Mouse (Mus musculus): ENCODE results near the gene Sacm1l. TPM values are rescaled to one million over a fixed set of nuclear protein-coding genes. Genes with fewer than 3 reads are reported as not detected.

Sacm1l gene
- polyA plus RNA-seq (2015; fragmentation: Nextera tagmentation; extraction: Ambion mirVana) = 52.3 and 56.5 TPM in 2 replicates

DNA sequence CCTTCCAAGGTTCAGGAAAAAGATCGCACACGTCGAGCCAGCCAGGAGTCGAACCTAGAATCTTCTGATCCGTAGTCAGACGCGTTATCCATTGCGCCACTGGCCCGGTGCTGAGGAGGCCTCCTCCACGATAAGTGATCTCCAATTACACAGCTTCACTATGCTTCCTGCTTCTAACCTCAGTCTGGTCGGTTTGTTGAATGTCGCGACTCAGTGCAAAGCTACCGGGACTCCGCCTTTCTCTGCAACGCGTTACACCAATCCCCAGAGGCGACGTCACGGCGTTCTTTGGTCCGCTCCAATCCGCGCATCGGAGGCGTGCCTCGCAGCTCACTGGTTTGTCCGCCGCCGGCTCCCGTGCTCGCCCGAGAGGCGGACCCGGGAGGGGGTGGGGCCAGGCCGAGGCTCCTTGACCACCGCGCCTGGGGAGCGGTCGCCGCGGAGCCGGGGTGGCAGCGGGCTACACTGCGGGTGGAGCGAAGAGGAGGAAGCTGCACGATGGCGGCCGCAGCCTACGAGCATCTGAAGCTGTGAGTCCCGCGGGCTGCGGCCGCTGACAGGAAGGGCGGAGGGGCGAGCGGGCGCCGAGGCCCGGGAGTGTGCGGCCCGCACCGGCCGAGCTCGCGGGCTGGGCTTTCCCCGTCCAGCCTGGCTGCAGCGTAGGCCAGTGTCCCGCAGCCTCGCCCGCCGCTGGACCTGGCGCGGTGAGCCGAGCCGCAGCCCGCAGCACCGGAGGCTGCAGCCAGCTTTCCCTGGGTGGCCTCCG is at the start of gene Sacm1l:
TSS of gene Sacm1l (plus strand) at position 368 of the 766 bp plus-strand sequence.
- Histone ChIP-seq H3K9ac (peak within 1 kb of the TSS; percentile 92), H3K4me1 (peaks cover 12% of the 10 kb centered on the region; the same call in 1 of the 2 replicates), H3K4me3 (replicated peaks) (peak within 1 kb of the TSS; percentile 98), H3K4me2 (peak within 1 kb of the TSS; percentile 62), H3K27ac (peak within 1 kb of the TSS; percentile 95), H3K27me3 (replicated peaks) (no peaks in the 10 kb centered on the region), H3K36me3 (no peaks in the 10 kb centered on the region), H3K9me3 (no peaks in the 10 kb centered on the region)
- under 1% methylated on average over 77 of the region's 79 CpGs for WGBS
- ATAC-seq (ENCODE audit: insufficient read depth, low FRiP score, low read depth) = peak; percentile 99

DNA sequence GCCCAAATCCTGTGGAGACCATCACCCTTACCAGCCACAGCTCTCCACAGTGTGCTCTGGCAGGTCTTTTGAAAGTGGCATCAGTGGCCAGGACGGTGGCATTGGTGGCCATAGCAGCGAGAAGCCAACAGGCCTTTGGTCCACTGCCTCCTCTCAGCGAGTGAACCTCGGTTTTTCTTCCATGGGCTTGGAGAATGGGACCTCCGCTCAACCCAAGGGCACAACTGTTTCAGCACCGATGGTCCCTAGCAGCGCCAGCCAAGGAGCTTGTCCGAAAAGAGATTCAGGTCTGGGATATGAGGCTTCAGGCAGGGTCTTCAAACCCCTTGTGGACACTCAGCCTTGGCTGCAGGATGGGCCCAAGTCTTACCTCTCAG is 49.7 kb upstream of the Sacm1l start:
- Histone ChIP-seq H3K4me1 (peaks cover 38% of the 10 kb centered on the region), H3K4me2 (peak overlapping the region; percentile 96), H3K4me3 (replicated peaks) (peak overlapping the region; percentile 68), H3K9me3 (no peaks in the 10 kb centered on the region), H3K36me3 (no peaks in the 10 kb centered on the region; the same call in 1 of the 2 replicates), H3K27me3 (replicated peaks) (no peaks in the 10 kb centered on the region), H3K9ac (peak overlapping the region; percentile 81), H3K27ac (no peak overlapping the region)
- no peak for ATAC-seq (ENCODE audit: insufficient read depth, low FRiP score, low read depth)
- WGBS = 82% methylated on average over 8 of the region's 8 CpGs

DNA sequence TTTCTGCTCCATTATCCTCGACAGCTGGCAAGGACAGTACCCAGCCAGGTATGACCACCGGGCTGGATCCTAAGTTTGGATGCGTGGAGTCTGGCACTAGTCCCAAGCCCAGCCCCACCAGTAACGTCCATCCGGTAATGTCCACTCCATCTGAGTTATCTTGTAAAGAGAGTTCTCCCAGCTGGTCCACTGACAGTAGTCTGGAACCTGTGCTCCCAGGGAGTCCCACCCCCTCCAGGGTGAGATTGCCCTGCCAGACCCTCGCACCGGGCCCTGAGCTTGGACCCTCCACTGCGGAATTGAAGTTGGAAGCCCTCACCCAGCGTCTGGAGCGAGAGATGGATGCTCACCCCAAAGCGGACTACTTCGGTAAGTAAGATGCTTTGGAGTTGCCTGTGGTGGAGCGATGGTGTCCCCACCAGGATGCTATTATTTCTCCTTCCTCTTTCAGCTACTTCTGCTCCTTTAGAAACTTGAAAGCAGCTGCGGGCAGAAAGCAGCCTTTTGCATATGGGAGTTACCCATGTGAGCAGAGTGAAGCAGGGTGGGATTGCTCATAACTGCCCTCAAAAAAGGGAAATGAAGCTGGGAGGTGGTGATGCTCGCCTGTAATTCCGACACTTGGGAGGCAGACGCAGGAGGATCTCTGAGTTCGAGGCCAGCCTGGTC is 49.2 kb upstream of the Sacm1l start:
- Histone ChIP-seq H3K4me2 (peak overlapping the region; percentile 96), H3K9ac (peak overlapping the region; percentile 24; the same call in 1 of the 2 replicates), H3K4me1 (peaks cover 38% of the 10 kb centered on the region), H3K9me3 (no peaks in the 10 kb centered on the region), H3K36me3 (no peaks in the 10 kb centered on the region; the same call in 1 of the 2 replicates), H3K4me3 (replicated peaks) (peak overlapping the region; percentile 68), H3K27me3 (replicated peaks) (no peaks in the 10 kb centered on the region), H3K27ac (no peak overlapping the region)
- ATAC-seq (ENCODE audit: insufficient read depth, low FRiP score, low read depth) = no peak
- 63% methylated on average over 18 of the region's 18 CpGs for WGBS

DNA sequence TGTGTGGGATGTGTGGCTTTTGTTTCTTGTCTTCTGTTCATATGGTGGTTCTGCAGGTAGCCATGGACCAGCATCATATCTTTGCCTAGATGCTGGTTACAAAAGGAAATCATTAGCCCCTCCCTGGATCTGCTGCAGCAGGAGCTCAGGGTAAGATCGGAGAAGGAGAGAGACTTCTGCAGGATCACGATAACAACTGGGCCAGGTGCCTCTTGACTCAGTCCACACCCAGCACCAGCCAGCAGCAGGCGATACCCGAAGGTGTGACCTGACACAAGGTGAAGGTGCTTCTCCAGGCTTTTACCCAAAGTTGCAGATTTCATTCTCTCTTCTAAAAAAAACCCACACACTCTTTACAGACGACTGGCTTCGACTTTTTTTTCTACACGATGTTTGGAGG is 48.4 kb upstream of the Sacm1l start:
- Histone ChIP-seq H3K27ac (no peak overlapping the region), H3K4me1 (peaks cover 44% of the 10 kb centered on the region), H3K4me3 (replicated peaks) (peak overlapping the region; percentile 68), H3K9me3 (no peaks in the 10 kb centered on the region), H3K9ac (no peak overlapping the region), H3K36me3 (no peaks in the 10 kb centered on the region; the same call in 1 of the 2 replicates), H3K4me2 (peak overlapping the region; percentile 96), H3K27me3 (replicated peaks) (no peaks in the 10 kb centered on the region)
- WGBS = 36% methylated on average over 7 of the region's 7 CpGs
- ATAC-seq (ENCODE audit: insufficient read depth, low FRiP score, low read depth) = peak; percentile 50; the same call in 1 of the 2 replicates

DNA sequence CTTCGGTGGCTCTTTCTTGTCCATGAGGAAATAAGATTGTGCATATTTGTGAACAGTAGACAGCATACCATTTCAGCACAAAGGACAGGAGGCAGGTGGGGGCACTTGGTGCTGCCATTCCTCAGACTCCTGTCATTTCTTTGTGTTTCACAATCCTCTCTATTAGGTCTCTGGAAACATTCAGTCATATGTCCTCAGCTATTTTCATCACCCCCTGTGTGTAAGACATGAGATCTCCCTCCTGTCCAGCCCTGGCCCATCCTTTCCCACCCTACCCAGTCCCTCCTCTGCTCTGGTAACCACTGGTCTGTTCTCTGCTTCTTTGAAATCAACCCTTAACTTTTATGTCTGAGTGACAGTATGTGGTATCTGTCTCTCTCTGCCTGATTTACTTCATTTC is 46.0 kb upstream of the Sacm1l start:
- no peaks in the 10 kb centered on the region for H3K9me3 ChIP-seq
- H3K4me1 ChIP-seq = peaks cover 54% of the 10 kb centered on the region
- ATAC-seq (ENCODE audit: insufficient read depth, low FRiP score, low read depth) = no peak
- H3K9ac ChIP-seq = no peak overlapping the region
- H3K36me3 ChIP-seq = no peaks in the 10 kb centered on the region; the same call in 1 of the 2 replicates
- H3K27ac ChIP-seq = no peak overlapping the region
- 87% methylated on average over 1 of the region's 1 CpGs for WGBS
- H3K4me2 ChIP-seq = no peak overlapping the region
- H3K27me3 ChIP-seq (replicated peaks) = no peaks in the 10 kb centered on the region
- H3K4me3 ChIP-seq (replicated peaks) = no peak overlapping the region

DNA sequence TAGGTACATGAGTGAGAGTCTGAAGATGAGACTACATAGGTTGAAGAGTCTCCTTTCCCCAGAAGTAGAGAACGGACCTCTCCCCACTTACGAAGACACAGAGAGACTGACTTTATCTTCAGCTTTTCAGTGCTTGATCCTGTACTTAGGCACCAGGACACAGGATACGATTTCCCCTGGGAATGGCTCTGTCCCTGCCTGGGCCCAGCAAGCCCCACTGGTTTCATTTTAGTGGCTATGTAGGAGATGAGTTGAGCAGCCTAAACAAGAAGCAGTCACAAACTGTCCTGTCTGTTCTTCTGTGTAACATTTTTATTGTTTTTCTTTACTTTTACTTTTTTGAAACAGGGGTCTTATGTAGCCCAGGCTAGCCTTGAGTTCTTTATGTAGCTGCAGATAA is 44.7 kb upstream of the Sacm1l start:
- Histone ChIP-seq H3K4me2 (no peak overlapping the region), H3K4me1 (peaks cover 53% of the 10 kb centered on the region), H3K4me3 (replicated peaks) (no peak overlapping the region), H3K9ac (no peak overlapping the region), H3K9me3 (no peaks in the 10 kb centered on the region), H3K36me3 (no peaks in the 10 kb centered on the region; the same call in 1 of the 2 replicates), H3K27me3 (replicated peaks) (no peaks in the 10 kb centered on the region), H3K27ac (no peak overlapping the region)
- 92% methylated on average over 3 of the region's 3 CpGs for WGBS
- no peak for ATAC-seq (ENCODE audit: insufficient read depth, low FRiP score, low read depth)

DNA sequence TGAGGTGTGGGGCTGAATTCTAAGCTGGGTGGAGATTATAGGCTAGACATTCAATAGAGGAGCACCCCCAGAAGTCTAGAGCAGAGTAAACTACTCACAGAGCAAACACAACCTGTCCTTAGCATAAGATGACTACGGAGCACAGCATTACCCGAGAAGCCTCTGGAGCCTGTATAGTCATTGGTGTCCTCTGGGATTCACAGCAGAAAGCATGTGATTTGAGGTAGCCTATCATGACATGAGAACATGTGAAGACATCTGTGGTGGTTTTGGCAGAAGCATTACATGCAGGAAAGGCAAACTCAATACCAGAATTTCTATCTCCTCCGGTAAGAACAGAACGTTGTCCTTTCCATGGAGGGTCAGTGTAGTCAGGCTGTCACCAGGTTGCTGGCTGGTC is 44.0 kb upstream of the Sacm1l start:
- WGBS = 92% methylated on average over 4 of the region's 4 CpGs
- H3K27me3 ChIP-seq (replicated peaks) = no peaks in the 10 kb centered on the region
- peaks cover 52% of the 10 kb centered on the region for H3K4me1 ChIP-seq
- H3K4me2 ChIP-seq = no peak overlapping the region
- H3K9me3 ChIP-seq = no peaks in the 10 kb centered on the region
- no peaks in the 10 kb centered on the region; the same call in 1 of the 2 replicates for H3K36me3 ChIP-seq
- H3K9ac ChIP-seq = no peak overlapping the region
- no peak for ATAC-seq (ENCODE audit: insufficient read depth, low FRiP score, low read depth)
- no peak overlapping the region for H3K4me3 ChIP-seq (replicated peaks)
- H3K27ac ChIP-seq = no peak overlapping the region

DNA sequence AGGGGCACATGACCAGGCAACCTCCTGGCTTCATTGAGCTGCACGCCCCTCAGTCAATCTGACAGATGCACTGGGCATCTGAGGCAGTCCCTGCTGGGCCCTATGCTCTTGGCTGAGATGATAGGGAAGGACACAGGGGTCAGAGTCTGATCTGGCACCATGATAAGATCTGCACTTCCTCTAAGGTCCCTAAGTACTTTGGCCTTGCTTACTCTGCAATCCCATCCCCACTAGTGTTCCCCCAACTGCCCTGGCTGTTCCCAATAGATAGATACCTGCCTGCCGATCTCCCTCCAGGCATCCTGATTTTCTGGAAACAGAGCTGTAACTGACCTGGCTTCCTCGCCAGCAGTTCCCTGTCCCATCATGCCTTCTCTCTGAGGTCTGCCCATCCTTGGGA is 42.9 kb upstream of the Sacm1l start:
- H3K9ac ChIP-seq = no peak overlapping the region
- no peaks in the 10 kb centered on the region for H3K9me3 ChIP-seq
- WGBS = 68% methylated on average over 3 of the region's 3 CpGs
- no peaks in the 10 kb centered on the region; the same call in 1 of the 2 replicates for H3K36me3 ChIP-seq
- no peak for ATAC-seq (ENCODE audit: insufficient read depth, low FRiP score, low read depth)
- no peak overlapping the region for H3K27ac ChIP-seq
- H3K4me1 ChIP-seq = peaks cover 53% of the 10 kb centered on the region
- no peaks in the 10 kb centered on the region for H3K27me3 ChIP-seq (replicated peaks)
- H3K4me2 ChIP-seq = no peak overlapping the region
- no peak overlapping the region for H3K4me3 ChIP-seq (replicated peaks)

DNA sequence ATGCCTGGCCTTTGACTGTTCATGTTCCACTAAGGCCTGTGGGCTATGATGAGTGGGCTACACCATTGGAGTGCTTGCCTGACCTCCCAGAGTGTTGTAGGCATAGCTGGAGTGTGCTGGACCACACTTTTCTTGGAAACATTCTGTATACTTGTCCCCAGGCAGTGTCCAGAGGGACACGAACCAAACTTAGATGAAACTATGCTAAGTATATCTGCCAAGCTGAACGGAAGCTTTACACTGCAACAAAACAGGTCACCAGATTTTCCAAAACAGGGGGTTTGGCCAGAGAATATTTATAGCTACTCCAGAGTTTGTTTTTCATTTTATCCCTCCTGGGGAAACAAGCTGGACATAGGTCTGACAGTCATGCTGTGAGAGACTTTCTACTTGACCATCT is 40.5 kb upstream of the Sacm1l start:
- WGBS = 62% methylated on average over 2 of the region's 2 CpGs
- peaks cover 53% of the 10 kb centered on the region for H3K4me1 ChIP-seq
- no peak overlapping the region for H3K4me3 ChIP-seq (replicated peaks)
- H3K9ac ChIP-seq = no peak overlapping the region
- no peaks in the 10 kb centered on the region; the same call in 1 of the 2 replicates for H3K36me3 ChIP-seq
- H3K9me3 ChIP-seq = no peaks in the 10 kb centered on the region
- no peak for ATAC-seq (ENCODE audit: insufficient read depth, low FRiP score, low read depth)
- H3K4me2 ChIP-seq = no peak overlapping the region
- no peak overlapping the region for H3K27ac ChIP-seq
- H3K27me3 ChIP-seq (replicated peaks) = no peaks in the 10 kb centered on the region

DNA sequence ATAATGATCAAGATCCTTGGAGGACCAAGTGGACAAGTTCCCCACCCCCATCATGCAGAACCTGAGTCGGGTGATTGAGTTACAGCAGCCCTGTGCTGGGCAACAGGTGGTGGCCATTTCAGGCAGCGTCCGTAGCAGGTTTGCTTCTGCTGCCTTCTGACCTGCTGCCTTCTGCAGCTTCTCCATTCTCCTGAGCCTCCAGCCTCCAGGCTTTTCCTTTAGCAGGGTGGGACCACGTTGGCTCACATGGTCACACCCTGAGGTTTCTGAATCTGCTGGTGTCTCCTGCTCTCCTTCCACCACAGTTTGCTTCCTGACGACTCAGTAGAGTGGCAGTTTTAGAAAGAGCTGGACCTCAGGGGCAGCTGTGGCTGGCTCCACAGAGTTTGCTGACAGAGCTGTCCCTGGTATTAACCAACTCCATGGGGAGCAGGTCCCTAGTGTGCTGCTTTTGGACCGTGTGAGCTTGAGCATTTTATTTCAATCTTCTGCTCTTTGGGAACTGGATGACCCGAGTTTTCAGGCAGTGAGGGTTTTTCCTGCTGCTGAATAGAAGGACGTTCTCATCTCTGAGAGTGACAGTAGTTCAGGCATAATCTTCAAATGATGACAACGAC is 39.7 kb upstream of the Sacm1l start:
- ATAC-seq (ENCODE audit: insufficient read depth, low FRiP score, low read depth) = no peak
- Histone ChIP-seq H3K4me1 (peaks cover 50% of the 10 kb centered on the region), H3K27ac (no peak overlapping the region)

DNA sequence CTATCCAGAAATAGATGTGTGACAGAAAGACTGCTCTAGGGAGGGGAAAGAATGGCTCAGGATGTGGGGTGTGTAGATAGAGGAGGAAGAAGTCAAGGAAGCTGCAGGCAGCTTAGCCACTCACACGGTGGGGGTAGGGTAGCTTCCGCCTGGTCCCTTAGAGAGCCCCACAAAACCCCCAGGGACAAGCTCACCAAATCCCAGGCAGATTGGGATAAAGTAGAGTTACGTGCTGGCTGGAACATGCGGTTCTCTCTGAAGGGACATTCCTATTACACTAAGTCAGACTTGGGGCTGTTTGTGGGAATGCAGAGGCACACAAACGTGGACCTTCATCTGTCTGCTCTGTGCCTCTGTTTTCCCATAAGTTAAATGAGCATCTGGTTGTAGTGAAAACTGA is 38.6 kb upstream of the Sacm1l start:
- Histone ChIP-seq H3K9me3 (no peaks in the 10 kb centered on the region), H3K9ac (no peak overlapping the region), H3K4me3 (replicated peaks) (no peak overlapping the region), H3K27ac (peak overlapping the region; percentile 48; the same call in 1 of the 2 replicates), H3K27me3 (replicated peaks) (no peaks in the 10 kb centered on the region), H3K36me3 (no peaks in the 10 kb centered on the region), H3K4me1 (peaks cover 48% of the 10 kb centered on the region), H3K4me2 (no peak overlapping the region)
- WGBS = 56% methylated on average over 5 of the region's 5 CpGs
- ATAC-seq (ENCODE audit: insufficient read depth, low FRiP score, low read depth) = 0 out of 2 replicates have a peak, but pooled peaks have one; percentile 18

More for the DNA sequence above, 39.7 kb upstream of the Sacm1l start:
- no peaks in the 10 kb centered on the region for H3K27me3 ChIP-seq (replicated peaks)
- WGBS = 55% methylated on average over 9 of the region's 9 CpGs
- no peak overlapping the region for H3K4me2 ChIP-seq
- no peak overlapping the region for H3K4me3 ChIP-seq (replicated peaks)
- H3K9me3 ChIP-seq = no peaks in the 10 kb centered on the region
- no peaks in the 10 kb centered on the region; the same call in 1 of the 2 replicates for H3K36me3 ChIP-seq
- no peak overlapping the region for H3K9ac ChIP-seq
